Mouse (Mus musculus) liver, embryonic 14.5 days (tissue): Measurements from ENCODE around the gene Afdn. TPM values are rescaled to one million over a fixed set of nuclear protein-coding genes. Genes with fewer than 3 reads are reported as not detected.

Experiments
- ATAC-seq: fragments of 200-750 bp; cut with Nextera tagmentation; 2 replicates; pipeline ENCODE4 v1.8.0; 2017; ENCODE audit warnings: moderate number of reproducible peaks, mild to moderate bottlenecking, moderate library complexity; ENCODE audit not compliant: insufficient read depth
- DNase-seq, 3 experiments: peaks; one replicate each; pipeline ENCODE4 v3.0.0-alpha.2; 2012 to 2013; ENCODE audit warnings: low read depth in 3 of 3, low spot score in 3 of 3
- H3K27ac ChIP-seq: fragments of 300-500 bp; sonication (generic); 2 replicates; pipeline ENCODE4 v1.5.1; 2014; ENCODE audit warnings: moderate library complexity, mild to moderate bottlenecking, control low read depth, inconsistent platforms
- H3K27me3 ChIP-seq: fragments of 300-500 bp; sonication (generic); 2 replicates; pipeline ENCODE4 v1.6.1; 2014; ENCODE audit warnings: mild to moderate bottlenecking, low read length, moderate library complexity; ENCODE audit not compliant: control insufficient read depth, insufficient read depth
- H3K36me3 ChIP-seq: fragments of 300-500 bp; sonication (generic); replicated peaks from 2 replicates; pipeline ENCODE4 v1.6.1; 2014; ENCODE audit warnings: low read depth; ENCODE audit not compliant: control insufficient read depth, insufficient read depth
- H3K4me1 ChIP-seq, 2 experiments: fragments of 200-500 bp in 1 of 2; fragments of 300-500 bp in 1 of 2; sonication (generic) in 1 of 2; replicated peaks; 2 replicates each; pipeline ENCODE4 v1.6.1; 2012 to 2014; ENCODE audit warnings: antibody characterized with exemption in 1 of 2, inconsistent platforms in 1 of 2, low read length in 1 of 2; ENCODE audit not compliant: control insufficient read depth in 2 of 2, insufficient read depth in 2 of 2
- H3K4me2 ChIP-seq: fragments of 300-500 bp; sonication (generic); 2 replicates; pipeline ENCODE4 v1.6.1; 2014; ENCODE audit warnings: low read depth, mild to moderate bottlenecking, control low read depth, moderate library complexity
- H3K4me3 ChIP-seq, 2 experiments: fragments of 200-500 bp in 1 of 2; fragments of 300-500 bp in 1 of 2; sonication (generic) in 1 of 2; 2 replicates each; pipeline ENCODE4 v1.5.1; 2012 to 2014; ENCODE audit warnings: low read depth in 2 of 2, low read length in 2 of 2, mild to moderate bottlenecking in 2 of 2, control low read depth in 1 of 2, inconsistent platforms in 1 of 2, moderate library complexity in 1 of 2; ENCODE audit not compliant: insufficient read depth in 1 of 2
- H3K9ac ChIP-seq: fragments of 300-500 bp; sonication (generic); replicated peaks from 2 replicates; pipeline ENCODE4 v1.6.1; 2014; ENCODE audit warnings: mild to moderate bottlenecking, control low read depth, moderate library complexity
- H3K9me3 ChIP-seq: fragments of 300-500 bp; sonication (generic); 2 replicates; pipeline ENCODE4 v1.6.1; 2016; ENCODE audit warnings: low read length, mixed read lengths; ENCODE audit not compliant: control insufficient read depth
- CTCF ChIP-seq: IDR thresholded peaks from 2 replicates; pipeline ENCODE4 v1.5.1; 2016; ENCODE audit warnings: antibody characterized with exemption, low read depth, control low read depth
- EP300 ChIP-seq: IDR thresholded peaks from 2 replicates; pipeline ENCODE4 v1.6.1; 2016; ENCODE audit warnings: antibody characterized with exemption, low read depth
- WGBS: fragments of 180-500 bp; shearing (Covaris S2); extraction: QIAGEN DNeasy Blood & Tissue Kit; methylation state at CpG from one replicate; pipeline ENCODE4 v1.1.7; 2014; ENCODE audit not compliant: insufficient replicate concordance; 5-methylcytosine and 5-hydroxymethylcytosine counted together
- polyA plus RNA-seq, 2 experiments: library from polyadenylated mRNA; depleted of rRNA in 1 of 2; stranded (reverse) in 1 of 2; unstranded in 1 of 2; fragments of >200 nt; fragmentation: Nextera tagmentation in 1 of 2; extraction: Ambion mirVana in 1 of 2; gene quantifications; 2 replicates each; pipeline versions ENCODE4 v1.2.1 to v1.2.3; 2012 to 2014

Afdn gene
- polyA plus RNA-seq, 2 experiments = 6.4 to 7.1 TPM

DNA sequence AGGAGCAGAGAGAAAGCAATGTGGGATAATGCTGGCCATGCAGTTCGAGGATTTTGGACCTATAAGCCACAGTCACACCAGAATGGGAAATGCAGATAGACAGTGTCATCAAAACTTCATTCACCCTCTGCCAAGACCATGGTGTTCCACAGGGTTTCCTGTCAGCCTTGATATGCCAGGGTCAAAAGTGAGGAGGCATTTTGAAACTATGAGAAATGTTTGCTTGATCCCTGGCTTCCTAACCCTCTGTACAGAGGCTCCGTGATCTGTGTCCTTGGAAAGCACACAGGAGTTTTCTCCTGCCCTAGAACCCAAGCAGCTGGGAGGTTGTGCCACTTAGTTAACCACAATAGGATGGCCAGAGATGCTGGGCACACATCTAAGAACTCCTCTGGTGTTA is 39.0 kb upstream of the Afdn start:
- ATAC-seq (no peak), DNase-seq (no peak)
- H3K9me3 ChIP-seq = no peaks in the 10 kb centered on the region
- no peak overlapping the region for H3K9ac ChIP-seq
- H3K27me3 ChIP-seq = no peaks in the 10 kb centered on the region
- whole genome bisulfite sequencing = 25% methylated on average over 2 of the region's 2 CpGs
- TF ChIP-seq CTCF (no peak), EP300 (no peak)
- H3K36me3 ChIP-seq = no peaks in the 10 kb centered on the region
- no peaks in the 10 kb centered on the region for H3K4me1 ChIP-seq
- H3K4me2 ChIP-seq = no peak overlapping the region
- H3K27ac ChIP-seq = no peak overlapping the region
- no peak overlapping the region for H3K4me3 ChIP-seq

DNA sequence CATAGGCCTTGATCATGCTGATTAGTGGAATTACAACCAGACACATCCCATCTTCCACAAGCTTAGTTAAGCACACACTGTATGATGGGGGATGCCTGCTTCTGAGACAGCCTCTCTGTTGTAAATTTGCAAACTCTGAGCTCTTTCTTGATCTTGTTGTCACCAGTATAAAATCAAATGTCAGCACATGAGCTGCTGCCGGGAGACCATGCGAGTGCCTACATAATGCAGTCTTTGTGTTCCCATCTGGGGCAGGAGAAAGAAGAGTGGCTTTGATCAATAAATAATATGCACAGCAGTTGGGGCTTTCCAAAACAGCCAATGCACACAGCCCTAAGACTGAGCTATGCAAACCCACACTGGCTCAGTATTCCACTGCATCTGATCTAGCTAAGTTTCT is 37.9 kb upstream of the Afdn start:
- no peak overlapping the region for H3K4me3 ChIP-seq
- WGBS = 64% methylated on average over 2 of the region's 2 CpGs
- no peaks in the 10 kb centered on the region for H3K4me1 ChIP-seq
- H3K36me3 ChIP-seq = no peaks in the 10 kb centered on the region
- DNase-seq (no peak), ATAC-seq (no peak)
- no peak overlapping the region for H3K4me2 ChIP-seq
- H3K9me3 ChIP-seq = no peaks in the 10 kb centered on the region
- no peak overlapping the region for H3K27ac ChIP-seq
- no peaks in the 10 kb centered on the region for H3K27me3 ChIP-seq
- no peak overlapping the region for H3K9ac ChIP-seq
- no peak for TF ChIP-seq EP300
- no peak for TF ChIP-seq CTCF

DNA sequence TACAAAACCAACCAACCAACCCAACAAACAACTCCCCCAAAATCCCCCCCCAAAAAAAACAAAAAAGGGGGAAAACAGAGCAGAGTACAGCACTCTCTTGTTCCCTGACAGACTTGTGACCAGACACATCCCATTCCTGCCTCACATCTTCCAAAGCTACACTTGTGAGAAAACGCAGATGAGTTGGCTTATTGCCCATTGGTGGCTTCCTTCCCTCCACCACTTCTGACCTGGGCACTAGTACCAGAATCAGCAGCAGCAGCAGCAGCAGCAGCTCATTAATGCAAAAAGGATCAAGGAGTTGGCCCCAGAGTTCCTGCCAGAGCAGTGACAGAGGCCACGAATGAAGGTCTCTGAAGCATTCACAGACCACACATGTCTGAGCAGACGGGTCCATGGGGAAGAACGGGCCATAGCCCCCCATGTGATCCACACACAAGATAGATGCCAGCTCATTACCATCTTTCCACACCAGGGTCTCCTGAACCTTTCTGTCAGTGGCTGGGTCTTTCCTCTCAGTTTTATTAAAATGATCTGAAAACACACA is 35.3 kb upstream of the Afdn start:
- no peaks in the 10 kb centered on the region for H3K4me1 ChIP-seq
- no peak for ATAC-seq
- H3K36me3 ChIP-seq = no peaks in the 10 kb centered on the region
- H3K27ac ChIP-seq = no peak overlapping the region
- H3K4me2 ChIP-seq = no peak overlapping the region
- H3K4me3 ChIP-seq = no peak overlapping the region
- TF ChIP-seq EP300 = no peak
- no peak for TF ChIP-seq CTCF
- no peak for DNase-seq
- H3K9ac ChIP-seq = no peak overlapping the region
- no peaks in the 10 kb centered on the region for H3K9me3 ChIP-seq
- no peaks in the 10 kb centered on the region for H3K27me3 ChIP-seq
- WGBS = 50% methylated on average over 4 of the region's 4 CpGs

DNA sequence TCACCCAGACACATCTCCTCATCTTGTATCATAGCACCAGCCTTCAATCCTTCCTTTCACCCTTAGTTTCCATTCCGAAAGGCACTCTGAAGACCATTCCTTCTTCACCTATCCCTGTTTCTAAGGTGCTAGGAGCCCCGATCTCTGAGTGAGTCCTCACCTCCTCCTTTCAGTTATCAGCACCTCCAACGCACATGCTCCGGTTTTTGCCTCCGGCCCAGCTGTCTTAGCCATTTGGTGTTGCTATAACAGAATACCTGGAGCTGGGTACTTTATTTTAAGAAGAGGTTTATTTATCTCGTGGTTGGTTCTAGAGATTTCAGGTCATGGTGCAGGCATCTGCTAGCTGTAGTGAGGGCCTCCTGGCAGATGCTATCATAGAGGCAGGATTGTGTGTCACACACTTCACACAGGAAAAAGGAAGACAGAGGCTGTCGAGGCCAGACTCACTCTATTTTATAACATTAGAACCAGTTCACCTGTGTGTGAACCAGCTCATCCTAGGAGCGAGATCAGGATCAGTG is 33.4 kb upstream of the Afdn start:
- Histone ChIP-seq H3K27me3 (no peaks in the 10 kb centered on the region), H3K4me1 (no peaks in the 10 kb centered on the region), H3K4me2 (no peak overlapping the region), H3K9me3 (no peaks in the 10 kb centered on the region), H3K27ac (no peak overlapping the region), H3K4me3 (no peak overlapping the region), H3K9ac (no peak overlapping the region), H3K36me3 (no peaks in the 10 kb centered on the region)
- 59% methylated on average over 8 of the region's 8 CpGs for WGBS
- TF ChIP-seq CTCF = no peak
- no peak for TF ChIP-seq EP300
- ATAC-seq (no peak), DNase-seq (no peak)

DNA sequence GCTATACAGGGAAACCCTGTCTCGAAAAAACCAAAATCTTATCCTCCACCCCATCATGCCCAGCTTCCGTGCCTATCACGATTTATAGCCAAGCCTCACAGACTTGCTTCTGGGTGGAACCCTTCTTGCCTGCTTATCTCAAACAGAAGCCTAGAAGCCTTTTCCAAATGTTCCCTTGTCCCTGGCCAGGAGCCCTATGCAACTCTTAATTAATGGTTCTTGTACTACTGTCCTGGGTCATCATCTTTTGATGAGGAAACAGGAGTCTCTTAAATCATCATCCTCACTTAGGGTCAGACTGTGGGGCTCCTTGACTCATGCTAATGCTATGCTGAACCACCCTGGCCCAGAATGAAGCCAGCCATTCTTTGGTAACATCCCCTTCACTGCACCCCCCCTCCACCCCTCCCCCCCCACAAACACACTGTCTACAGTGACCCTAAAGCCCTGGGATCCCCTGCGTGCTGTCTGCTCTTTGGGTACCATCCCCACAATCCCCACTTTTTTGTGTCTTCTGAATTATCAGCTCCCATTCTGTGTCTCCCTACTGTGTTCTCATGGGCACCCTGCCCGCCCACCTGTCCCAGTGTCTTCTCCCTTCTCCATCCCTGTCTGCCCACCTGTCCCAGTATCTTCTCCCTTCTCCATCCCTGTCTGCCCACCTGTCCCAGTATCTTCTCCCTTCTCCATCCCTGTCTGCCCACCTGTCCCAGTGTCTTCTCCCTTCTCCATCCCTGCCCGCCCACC is 29.2 kb upstream of the Afdn start:
- Histone ChIP-seq H3K4me1 (0 out of 4 replicates have a peak, but pooled peaks cover 0 to 3% of the 10 kb centered on the region in 2 experiments), H3K9ac (no peak overlapping the region), H3K9me3 (no peaks in the 10 kb centered on the region), H3K27ac (no peak overlapping the region), H3K36me3 (no peaks in the 10 kb centered on the region), H3K27me3 (no peaks in the 10 kb centered on the region), H3K4me2 (no peak overlapping the region), H3K4me3 (no peak overlapping the region)
- TF ChIP-seq EP300 (no peak), CTCF (no peak)
- no peak for ATAC-seq
- DNase-seq = no peak
- 58% methylated on average over 6 of the region's 6 CpGs for WGBS
